Mouse (Mus musculus) brain, embryonic 14.5 days (tissue): ENCODE measurements around the gene Nufip2.

Experiments
- CTCF ChIP-seq: fragments of 200-500 bp; IDR thresholded peaks from 2 replicates; pipeline ENCODE4 v1.5.1; 2012; ENCODE audit warnings: inconsistent platforms, mild to moderate bottlenecking, moderate library complexity, borderline replicate concordance; ENCODE audit not compliant: insufficient read depth, insufficient read length; ENCODE audit errors: extremely low read depth
- POLR2A ChIP-seq: fragments of 200-500 bp; IDR thresholded peaks from 2 replicates; pipeline ENCODE4 v1.6.1; 2012; ENCODE audit warnings: mild to moderate bottlenecking, inconsistent platforms, borderline replicate concordance; ENCODE audit not compliant: poor library complexity, insufficient read depth, insufficient read length, severe bottlenecking; ENCODE audit errors: extremely low read depth

DNA sequence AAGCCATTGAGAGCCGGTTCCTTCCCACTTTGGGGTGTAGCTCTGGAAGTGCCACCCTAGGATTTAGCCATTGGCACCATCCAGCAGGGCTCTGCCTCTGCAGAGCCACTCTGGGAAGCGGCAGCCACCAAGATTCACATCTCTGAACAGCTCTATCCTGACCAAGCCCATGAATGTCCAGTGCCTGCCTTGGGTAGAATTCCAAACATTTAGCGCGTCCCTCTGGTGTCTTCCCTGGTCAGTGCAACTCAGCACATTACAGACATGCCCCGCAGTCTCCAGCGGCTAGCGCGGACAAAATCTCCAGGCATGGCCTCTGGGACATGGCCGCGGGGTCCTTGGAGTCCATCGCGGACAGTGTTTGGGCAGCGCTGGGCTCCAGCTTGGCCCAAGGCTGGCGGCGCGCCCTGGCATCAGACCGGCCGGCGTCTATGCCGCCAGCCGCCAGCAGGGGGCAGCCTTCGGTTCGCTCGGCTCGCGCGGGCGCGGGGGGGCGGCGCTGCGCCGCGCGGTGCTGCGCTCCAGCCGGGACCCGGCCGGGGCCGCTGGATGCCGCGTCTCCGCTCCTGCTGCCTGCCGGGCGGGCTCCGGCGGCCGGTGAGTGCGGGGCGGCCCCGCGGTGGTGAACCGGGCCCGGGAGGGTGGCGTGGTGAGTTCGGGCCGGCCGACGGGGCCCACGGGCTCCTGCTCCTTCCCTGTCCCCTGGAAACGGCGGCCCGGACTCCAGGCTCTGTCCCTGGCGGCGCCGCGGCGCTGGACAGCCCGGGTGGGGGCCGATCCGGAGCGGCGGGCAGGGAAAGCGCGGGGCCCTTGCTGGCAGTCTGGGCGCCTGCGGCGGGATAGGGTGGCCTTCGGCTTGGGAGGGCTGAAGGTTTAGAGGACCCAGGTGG, 77.1 kb downstream of the Nufip2 start, which contains the start of gene Myo18a:
- peak; percentile 82 for TF ChIP-seq CTCF
- TF ChIP-seq POLR2A: peak; percentile 95
